Mouse (Mus musculus) layer of hippocampus, postnatal 14 days (tissue): ENCODE results near the gene Prkcz. TPM values are rescaled to one million over a fixed set of nuclear protein-coding genes. Genes with fewer than 3 reads are reported as not detected.
"Not testable (repeated sequence)": the region's sequence is repeated elsewhere in the genome, so short reads cannot be mapped to it uniquely, and the experiment has no call there.

Experiments
- DNase-seq, 2 experiments: peaks; one replicate each; pipeline ENCODE4 v3.0.0; 2021 to 2022; ENCODE audit warnings: low spot score in 2 of 2, mixed read lengths in 1 of 2
- total RNA-seq, 2 experiments: library from RNA; stranded (reverse); gene quantifications; 2 replicates each; pipeline ENCODE4 v1.2.3; 2021

Prkcz gene
- total RNA-seq, 2 experiments from 2014 or later = 148 to 158 TPM

DNA sequence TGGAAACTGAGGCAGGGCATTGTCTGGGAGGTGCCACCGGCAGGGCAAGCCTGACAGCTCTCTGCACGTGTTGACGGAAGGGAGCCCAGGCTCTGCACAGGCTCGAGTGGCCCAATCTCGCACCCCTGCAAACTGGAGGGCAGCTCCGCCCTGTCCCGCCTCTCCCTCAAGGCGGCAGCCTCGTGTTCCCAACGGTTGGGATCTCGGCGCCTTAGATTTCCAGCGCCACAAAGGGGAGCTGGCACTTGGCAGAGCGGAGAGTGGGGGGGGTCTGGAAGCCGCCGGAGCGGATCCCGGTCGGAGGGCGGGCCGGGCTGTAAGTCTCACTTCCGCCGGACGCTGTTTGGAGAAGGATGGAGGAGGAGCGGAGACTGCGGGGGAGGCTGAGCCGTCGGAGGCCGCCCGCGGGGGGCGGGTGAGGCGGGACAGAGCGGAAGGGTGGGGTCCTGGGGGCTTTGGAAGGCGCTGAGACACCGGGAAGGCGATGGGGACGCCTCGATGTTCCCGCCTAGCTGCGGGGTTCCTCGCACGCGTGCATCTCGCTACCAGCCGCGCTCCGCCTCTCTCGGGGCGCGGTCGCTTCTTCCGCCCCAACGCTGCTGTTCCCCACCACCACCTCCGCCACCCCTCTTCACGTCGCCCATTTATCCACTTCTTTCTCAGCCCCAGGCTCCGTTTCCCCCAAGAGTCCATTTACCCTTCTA lies 111.4 kb downstream of the Prkcz start, which contains the start of gene Faap20:
TSS of gene Faap20 (plus strand) at position 155 of the 704 bp plus-strand sequence.
- peak; percentile 78 to 85 for DNase-seq

DNA sequence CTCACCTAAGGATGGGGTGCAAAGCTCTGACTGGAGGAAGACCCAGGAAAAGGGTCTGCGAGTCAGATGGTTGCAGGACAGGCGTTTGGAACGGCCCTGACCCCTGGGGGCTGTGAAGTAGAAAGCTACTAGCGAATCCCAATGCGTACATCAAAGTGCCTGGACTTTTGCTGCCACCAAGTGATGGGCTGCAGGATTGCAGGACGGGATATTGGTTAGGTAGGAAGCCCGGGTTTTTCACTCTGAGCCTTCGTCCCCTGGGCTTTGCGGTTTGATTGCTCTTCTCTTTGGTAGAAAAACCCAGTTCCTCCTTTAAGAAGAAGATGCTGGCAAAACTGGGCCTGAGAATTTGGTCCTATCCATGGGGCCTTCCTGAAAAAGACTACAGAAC lies 111.9 kb downstream of the Prkcz start:
- peak; percentile 96 to 97 for DNase-seq

DNA sequence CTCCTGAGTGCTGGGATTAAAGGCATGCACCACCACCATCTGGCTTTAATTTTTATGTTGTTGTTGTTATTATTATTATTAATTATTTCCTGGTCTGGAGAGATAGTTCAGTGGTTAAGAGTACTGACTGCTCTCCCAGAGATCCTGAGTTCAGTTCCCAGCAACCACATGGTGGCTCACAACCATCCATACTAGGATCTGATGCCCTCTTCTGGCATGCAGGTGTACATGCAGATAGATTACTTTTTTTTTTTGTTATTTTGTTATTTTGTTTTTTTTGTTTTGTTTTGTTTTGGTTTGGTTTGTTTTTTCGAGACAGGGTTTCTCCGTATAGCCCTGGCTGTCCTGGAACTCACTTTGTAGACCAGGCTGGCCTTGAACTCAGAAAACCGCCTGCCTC lies 113.1 kb downstream of the Prkcz start:
- not testable (repeated sequence) for DNase-seq

DNA sequence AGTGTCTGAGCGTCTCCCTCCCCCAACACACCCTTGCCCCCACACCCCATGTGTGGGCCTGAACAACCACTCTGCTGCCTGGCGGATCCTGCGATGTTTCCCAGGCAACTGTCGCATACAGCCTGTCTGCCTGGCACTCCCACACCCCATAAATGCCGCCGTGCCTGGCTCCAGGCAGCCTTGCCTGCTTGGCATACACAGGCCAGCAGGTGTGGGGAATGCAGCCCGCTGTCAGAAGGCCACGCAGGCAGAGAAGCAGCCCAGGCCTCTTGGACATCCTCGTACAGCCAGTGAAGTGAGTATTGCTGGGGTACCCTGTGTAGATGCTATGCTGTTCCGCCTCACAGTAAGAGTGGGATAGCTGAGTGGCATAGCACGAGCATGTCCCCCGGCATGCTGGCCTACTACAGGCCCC lies 114.5 kb downstream of the Prkcz start:
- peak; percentile 79 to 89 for DNase-seq

DNA sequence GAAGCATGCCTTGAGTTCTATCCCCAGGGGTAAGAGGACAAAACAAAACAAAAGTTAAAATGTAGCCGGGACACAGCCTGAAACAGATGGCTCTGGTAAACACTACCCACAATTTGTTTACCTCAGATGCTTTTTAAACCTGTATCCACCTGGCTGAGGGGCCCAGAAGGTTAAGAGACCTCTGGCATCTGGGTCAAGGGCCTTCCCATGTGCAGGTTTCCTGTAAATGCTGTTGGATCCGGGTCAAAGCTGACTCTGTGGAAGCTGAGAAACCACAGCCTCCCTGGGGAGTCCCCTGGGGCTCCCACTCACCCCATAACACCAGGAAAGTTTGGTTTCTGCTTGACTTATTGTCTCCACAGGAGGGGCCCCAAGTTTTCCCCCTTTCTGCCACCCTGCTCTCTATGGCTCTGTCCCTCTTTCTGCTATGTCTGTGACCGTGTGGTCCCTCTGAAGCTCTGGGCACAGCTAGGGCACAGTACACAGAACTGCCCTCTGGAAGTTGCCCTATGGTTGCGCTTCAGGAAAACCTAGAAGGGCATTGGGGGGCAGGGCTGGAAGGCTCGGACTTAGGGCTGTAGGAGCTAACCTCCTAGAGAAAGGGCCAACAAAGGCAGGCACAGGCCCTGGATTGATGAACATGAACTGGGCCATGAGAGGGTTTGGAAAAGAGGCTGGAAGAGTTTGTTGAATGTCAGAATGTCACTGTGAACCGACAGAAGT lies 115.2 kb downstream of the Prkcz start:
- DNase-seq = no peak

DNA sequence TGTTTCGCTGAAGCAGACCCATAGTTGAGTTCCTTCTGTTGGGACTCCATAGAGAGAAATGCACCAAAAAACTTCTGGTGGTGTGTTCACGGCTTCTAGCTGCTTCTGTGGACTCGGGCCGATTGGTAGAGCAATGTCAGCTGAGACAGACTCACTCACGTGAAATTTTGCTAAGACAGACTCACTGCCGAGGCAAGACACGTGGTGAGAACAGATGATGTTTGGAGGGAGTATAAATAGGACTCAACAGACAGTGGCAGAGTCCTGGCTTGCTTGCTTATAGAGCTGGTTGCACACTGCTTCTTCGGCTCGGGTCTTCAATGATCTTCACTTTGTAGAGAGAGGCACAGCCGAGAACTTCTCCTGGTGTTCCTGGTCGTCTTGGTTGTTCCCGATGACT lies 117.9 kb downstream of the Prkcz start:
- no peak for DNase-seq

DNA sequence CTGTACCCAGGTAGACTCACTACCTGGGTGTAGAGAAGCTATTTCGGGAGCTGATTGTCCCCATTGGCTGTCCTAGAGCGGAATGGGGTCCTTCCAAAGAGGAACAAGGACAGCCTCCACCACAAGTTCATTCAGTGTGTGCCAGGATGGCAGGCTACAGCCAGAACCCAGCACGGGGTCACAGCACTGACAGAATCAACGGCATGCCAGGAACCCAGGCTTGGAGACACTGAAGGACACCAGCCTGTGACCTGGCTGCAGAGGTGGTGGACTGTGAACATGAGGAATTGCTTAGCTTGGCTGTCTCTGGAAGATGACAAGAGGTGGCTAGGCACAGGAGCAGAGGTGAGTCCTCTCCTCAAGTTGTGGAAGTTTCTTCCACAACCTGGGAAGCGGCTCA lies 118.9 kb downstream of the Prkcz start:
- DNase-seq = no peak

DNA sequence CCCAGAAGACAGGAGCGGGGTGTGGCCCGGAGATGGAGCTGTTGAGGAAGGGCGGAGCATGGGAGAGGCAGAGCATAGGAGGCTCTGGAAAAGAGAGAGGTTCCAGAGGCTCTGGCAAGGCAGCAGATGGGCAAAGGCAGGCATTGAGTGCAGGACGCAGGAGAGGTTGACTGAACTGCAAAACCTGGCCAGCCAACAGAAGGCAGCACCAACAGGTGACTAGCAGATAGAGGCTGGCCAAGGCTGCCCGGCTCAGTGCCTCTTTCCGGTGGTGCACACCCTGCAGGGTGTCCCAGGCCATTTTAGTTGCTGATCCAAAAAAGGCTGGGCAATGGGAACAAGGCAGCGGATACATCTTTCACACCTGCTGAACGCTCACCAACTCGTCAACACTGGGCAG lies 119.4 kb downstream of the Prkcz start:
- no peak for DNase-seq

DNA sequence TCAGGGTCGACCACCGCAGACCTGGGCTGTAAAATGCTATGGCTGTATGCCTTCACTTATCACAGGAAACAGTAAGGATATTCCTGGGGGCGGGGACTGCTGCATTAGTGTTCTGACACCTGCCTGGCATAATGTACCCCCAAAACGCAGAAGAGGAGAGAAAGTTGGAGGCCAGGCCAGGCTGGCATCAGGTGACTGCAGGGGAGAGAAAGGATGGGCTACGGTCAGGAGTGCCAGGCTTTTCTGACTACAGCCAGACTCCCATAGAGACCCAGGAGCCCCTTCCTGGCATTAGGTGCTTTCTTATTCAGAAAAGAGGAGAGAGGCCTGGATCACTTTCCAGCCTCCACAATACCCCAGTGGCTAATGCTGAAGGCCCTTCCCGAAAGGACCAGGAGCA lies 121.7 kb downstream of the Prkcz start:
- no peak for DNase-seq

DNA sequence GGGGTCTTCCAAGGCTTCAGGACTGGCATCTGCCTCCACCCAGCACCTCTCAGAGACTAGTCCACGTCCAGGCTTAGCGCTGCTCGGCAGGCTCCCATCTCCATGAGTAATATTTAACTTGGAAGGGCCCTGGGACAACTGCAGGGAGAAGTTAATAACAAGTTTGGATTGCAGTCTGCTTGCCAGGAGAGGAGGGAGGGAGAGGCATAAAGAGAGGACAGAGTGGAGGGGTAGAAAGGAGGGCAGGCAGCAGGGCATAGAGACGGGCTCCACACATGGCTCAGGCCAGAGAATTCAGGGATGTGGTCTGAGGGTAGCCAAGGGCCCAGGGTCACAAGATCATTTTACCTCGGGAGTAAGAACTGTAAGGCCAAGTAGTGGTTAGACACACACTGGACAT lies 122.9 kb downstream of the Prkcz start:
- DNase-seq = no peak

DNA sequence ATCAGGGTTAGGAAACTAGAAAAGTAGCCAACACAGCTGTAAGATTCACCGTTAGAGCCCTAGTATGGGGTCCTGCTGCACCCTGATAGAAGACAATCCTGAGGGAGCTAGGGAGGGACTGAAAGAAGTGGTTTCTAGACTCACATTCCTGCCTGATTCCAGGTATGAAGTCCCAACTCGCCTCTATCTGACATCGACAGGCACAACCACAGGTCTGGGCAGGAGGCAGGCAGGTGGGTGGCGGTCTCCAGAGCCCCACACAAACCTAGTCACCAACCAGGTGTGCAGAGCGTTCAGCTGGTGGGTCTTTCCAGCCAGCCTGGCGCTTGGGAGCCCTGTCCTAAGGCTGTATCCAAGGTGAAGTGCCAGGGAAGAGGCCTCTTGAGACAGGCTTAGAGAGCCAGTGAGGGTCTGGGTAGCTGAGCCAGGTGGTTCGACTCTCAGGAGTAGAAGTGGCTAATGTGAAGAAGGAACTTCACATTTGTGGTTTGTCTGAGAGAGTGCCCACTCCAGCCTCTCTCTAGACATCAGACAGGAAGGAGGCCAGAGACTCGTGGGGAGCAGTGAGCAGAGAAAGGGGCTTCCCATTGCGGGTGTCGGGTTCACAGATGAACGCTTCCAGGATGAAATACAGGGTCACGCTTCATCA lies 124.3 kb downstream of the Prkcz start:
- no peak for DNase-seq

DNA sequence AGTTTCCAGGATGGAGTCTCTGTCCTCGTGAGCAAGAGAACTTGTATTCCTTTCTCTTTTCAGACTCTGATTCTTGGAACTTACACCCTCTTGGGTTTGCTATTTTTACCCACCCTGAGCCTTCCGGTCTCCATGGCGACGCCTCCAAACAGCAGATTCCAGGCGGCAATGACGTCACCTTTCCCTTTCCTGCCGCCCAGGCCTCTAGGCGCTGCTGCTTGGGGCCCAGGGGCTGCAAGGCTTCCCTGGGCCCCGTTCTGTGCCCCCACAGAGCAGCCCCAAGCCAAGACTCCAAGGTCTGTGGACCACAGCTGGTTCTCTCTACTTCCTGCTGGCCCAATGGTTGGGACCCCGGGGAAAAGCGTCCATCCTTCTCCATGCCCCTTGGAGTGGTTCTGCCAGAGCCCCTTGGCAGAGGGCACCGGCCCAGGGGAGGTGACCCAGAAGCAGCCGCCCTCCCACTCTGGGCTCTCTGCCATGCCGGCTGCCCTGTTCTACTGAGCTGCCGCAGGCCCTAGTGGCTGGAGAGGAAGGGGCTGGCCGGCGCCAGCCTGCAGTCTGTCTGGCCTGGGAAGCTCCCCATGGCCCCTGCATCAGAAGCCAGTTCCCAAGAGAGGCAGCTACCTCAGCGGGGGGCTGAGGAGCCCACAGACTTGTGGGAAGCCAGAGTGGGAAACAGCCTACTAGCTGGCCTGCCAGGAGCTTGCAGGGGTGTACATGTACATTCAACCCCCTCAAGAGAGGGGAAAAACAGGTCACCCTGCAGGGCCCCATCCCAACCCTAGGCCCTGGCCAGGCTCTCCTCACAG lies 125.6 kb downstream of the Prkcz start:
- DNase-seq = peak; percentile 87 to 93

DNA sequence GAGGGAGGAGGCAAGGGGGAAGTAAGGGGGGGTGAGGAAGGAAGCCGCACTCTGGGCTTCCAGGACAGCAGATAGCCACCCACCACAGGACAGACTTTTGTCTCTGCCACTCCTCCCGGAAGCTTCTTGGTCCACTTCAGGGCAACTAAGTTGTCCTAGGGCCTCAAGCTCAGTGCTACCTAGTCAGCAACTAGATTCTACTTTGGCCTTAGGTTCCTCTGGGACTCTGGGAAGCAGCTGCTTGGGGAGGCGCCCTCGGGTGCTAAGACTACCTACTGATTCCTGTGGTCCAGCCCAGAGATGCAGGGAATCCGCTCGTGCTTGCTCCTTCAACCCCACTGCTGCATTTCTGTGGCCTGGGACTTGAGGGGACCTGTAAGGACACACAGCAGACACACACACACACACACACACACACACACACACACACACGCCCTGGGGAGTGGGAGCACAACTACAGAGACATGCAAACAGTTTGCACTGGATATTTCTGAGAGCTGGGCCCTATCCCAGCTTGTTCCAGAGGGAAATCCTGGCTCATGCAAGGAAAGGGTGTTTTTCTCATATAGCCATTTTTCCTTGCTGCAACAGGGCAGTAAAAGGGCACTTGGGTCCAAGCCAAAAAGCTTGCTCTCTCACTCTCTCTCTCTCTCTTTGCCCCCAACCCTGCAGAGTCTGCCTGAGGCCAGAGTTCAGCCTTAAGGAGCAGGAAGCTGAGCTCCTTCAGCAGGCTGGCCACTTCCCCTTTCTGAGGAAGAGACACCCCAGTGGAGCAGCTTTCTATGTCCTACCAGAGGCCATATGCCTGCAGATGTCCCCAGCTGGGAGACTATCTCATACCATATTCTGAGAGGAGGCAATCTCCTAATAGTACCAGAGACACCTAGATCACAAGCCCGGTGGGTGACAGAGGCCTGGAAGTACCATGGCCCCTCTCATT lies 126.5 kb downstream of the Prkcz start:
- DNase-seq = no peak

DNA sequence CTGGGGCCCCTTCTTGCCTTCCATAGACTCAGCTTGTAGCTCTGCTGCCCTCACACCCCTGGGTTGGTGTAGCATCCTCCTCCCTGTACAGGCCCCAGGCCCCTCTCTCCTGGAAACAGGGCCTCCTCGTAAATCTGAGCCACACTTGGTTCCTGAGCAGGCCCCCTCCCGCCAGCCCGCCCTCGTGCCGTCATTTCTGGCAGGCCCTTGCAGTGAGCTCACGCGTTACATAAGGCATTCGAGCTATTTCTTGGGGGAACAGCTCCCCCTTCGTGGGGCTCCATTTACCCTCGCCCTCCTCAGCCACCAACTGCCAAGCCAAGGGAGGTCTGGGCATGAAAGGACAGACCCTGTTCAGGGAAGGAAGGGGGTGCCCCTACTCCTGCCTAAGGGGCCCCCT lies 127.3 kb downstream of the Prkcz start:
- peak; percentile 78 to 79 for DNase-seq

DNA sequence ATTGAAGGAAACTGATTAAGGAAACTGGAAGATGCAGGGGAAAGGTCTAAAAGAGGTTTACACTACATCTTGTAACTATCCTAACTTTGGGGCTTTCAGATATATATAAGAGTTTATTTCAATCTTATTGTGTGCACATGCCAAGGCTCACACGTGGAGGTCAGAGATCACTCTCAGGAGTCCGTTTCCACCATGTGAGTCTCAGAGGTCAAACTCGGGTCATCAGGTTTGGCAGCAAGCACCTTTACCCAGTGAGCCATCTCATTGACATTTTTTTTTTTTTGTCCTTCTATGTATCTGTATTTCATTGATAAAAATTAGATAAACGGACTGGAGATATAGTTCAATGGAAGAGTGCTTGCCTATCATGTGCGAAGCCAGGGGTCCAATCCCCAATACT lies 132.7 kb downstream of the Prkcz start:
- no peak for DNase-seq

DNA sequence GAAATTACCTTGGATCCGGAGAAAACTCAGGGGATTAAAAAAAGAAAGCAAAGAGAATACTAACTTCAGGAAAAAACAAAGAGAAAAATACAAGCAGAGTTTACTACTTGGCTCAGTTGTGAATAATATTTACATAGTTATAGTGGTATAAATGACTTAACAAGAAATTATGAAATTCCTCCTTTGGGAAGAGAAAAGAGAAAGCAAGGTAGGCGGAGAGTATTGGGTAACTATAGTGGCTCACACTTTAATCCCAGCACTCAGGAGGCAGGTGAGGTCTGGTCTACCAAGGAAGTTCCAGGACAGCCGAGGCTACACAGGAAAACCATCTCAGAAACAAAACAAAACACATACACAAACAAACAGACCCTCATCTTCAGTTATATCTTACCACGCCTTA lies 133.2 kb downstream of the Prkcz start:
- no peak for DNase-seq

DNA sequence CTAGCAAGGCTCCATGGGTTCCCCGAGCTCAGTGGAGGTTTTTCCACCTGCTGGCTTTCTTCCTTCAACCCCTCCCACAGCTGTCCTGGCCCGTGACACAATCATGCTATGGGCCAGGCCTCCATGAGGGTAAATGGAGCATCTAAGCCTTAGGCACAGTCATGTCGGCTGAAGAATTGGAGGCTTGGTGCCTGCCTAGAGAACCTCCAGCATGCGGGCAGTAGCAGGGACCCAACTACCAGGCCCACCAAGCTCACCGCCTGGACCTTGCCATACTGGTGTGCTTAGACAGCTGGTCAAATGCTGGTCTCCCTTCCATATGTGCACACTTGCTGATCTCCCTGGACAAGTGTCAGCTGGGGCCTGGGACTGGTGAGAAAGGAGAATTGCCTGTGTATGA lies 135.2 kb downstream of the Prkcz start:
- no peak for DNase-seq

DNA sequence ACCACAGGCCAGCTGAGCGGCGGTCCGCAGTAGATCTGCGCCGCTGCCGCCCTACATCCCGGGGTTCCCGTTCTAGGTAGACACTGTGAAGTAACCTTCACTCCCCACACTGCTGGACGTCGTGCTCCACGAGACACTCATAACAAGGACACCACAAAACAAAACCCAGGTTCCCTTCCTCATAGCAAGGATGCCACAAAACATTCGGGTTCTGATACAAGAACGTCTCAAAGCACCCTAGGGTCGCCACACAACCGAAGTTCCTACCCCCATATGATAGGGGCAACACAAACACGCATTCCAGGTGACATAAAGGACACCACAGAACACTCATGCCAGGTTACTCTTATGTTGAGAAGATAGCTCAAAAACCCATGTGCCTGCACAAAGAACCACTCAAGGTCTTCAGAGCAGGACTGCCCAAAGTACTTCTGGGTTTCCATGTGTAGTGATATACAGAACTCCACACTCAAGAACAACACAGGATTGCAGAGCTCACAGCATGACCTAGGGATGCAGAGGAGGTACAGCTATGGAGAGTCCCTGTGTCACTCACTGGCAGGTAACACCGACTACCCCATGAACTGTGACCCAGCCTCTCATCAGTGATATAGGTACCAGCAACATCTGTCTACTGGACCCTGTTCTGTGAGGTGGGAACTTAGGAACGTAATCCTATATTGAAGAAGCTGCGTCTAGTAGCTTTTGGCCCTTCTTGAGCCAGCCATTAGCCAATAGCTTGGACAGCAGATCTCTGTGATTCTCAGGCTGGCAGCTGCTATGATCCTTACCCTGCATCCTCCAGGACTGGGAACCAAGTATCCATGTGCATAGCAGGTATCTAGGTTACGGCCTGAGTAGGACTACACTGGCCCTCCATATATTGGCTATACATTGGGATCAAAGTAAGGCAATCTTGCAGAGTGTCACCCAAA lies 137.3 kb downstream of the Prkcz start:
- DNase-seq = no peak
